In the genomic region with DNA sequence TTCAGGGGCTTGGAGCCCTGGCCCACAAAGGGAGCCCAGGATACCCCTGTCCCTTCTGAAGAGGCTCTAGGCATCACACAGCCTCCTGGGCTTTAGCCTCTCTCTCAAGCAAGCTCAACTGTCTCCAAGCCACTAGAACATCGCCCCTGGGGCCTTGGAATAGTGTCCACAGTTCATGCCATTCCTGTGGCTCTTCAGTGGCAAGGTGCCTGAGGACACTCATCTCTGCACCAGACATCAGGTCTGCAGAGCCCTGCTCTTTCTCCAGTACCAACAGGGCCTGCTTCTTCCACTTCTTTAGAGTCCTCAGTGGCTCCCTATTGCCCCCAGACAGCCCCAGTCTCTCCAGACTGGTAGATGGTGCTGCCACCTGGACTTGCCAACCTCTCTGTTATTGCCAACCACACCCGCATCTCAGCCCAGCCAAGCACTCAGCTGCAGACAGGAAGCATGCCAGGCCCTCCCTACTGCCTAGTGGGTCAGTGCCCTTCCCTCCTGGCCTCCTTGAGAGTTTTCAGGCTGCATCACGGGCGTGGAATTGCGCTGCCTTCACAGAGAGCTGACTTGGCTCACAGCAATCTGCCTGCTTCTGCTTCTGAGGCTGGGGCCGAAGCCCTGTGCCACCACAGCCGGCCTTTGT, we compare ENCODE assay signal across 9 mouse cellular contexts. TPM values are rescaled to one million over a fixed set of nuclear protein-coding genes. Genes with fewer than 3 reads are reported as not detected.
A peak's percentile ranks its signal among the peaks of the same experiment; 100 is the strongest.
DNase-seq lines count a peak whose midpoint lies in the region; ATAC-seq and TF ChIP-seq lines count a peak whose summit lies in the region.
"Had no signal": no experiment of that assay in that cellular context is flagged by ENCODE, and none has a peak within 500 bp of the region (broad histone marks: within the 10 kb centered on the region; RNA-seq: fewer than 3 reads in every experiment).

No protein-coding gene starts in this region.

- H3K4me2 ChIP-seq in hindbrain, postnatal 0 days (ENCODE audit: low read depth, low read length) = no peak overlapping the region
- H3K4me2 ChIP-seq in hindbrain, embryonic 14.5 days (replicated peaks) = no peak overlapping the region
- no peak overlapping the region for H3K4me2 ChIP-seq in limb, embryonic 15.5 days
- no peak overlapping the region for H3K4me2 ChIP-seq in neural tube, embryonic 15.5 days
- H3K4me2 ChIP-seq: embryonic facial prominence, embryonic 13.5 days had no signal

- H3K9ac ChIP-seq in hindbrain, postnatal 0 days (replicated peaks; ENCODE audit: low read length) = no peak overlapping the region
- H3K9ac ChIP-seq in hindbrain, embryonic 14.5 days = no peak overlapping the region
- no peak overlapping the region for H3K9ac ChIP-seq in limb, embryonic 15.5 days
- no peak overlapping the region for H3K9ac ChIP-seq in neural tube, embryonic 15.5 days (replicated peaks)
- H3K9ac ChIP-seq: embryonic facial prominence, embryonic 13.5 days had no signal

- no peak for TF ChIP-seq CTCF in hindbrain, postnatal 0 days (IDR thresholded peaks at IDR 0.05; ENCODE audit: low read depth)
- no peak for TF ChIP-seq CTCF in G1E (IDR thresholded peaks at IDR 0.05; ENCODE audit: low read depth, low read length)

- ATAC-seq in hindbrain, postnatal 0 days = no peak
- ATAC-seq in hindbrain, embryonic 14.5 days (ENCODE audit: low FRiP score) = no peak
- no peak for ATAC-seq in G1E (ENCODE audit: extremely low read depth, insufficient number of reproducible peaks, low FRiP score, poor library complexity, severe bottlenecking)
- no peak for ATAC-seq in limb, embryonic 15.5 days (ENCODE audit: insufficient number of reproducible peaks, low FRiP score, low TSS enrichment, low read depth)
- no peak for ATAC-seq in neural tube, embryonic 15.5 days (ENCODE audit: low FRiP score)
- ATAC-seq in frontal cortex, adult (ENCODE audit: low TSS enrichment) = no peak

- peak; percentile 37 for DNase-seq in hindbrain, postnatal 0 days (ENCODE audit: low spot score)
- no peak for DNase-seq in hindbrain, embryonic 14.5 days (ENCODE audit: low spot score)
- no peak for DNase-seq in G1E (ENCODE audit: low spot score)
- peak; percentile 56 for DNase-seq in adrenal gland, postnatal 25 days
- no peak for DNase-seq in left cerebral cortex, adult 8-10 months (ENCODE audit: low spot score in 2 of 2)

- H3K4me1 ChIP-seq in hindbrain, postnatal 0 days (ENCODE audit: insufficient read depth, low read length) = peaks cover 10% of the 10 kb centered on the region
- H3K4me1 ChIP-seq in hindbrain, embryonic 14.5 days (replicated peaks; ENCODE audit: control insufficient read depth, insufficient read depth, low read length) = no peaks in the 10 kb centered on the region
- peaks cover 98% of the 10 kb centered on the region for H3K4me1 ChIP-seq in G1E (ENCODE audit: insufficient read depth, low read depth, low read length)
- H3K4me1 ChIP-seq in limb, embryonic 15.5 days = peaks cover 24% of the 10 kb centered on the region
- peaks cover 9% of the 10 kb centered on the region; the same call in 1 of the 2 replicates for H3K4me1 ChIP-seq in neural tube, embryonic 15.5 days

- 49% methylated on average over 7 of the region's 7 CpGs for WGBS in hindbrain, postnatal 0 days
- WGBS in hindbrain, embryonic 14.5 days = 85% methylated on average over 7 of the region's 7 CpGs
- 78% methylated on average over 7 of the region's 7 CpGs for WGBS in limb, embryonic 15.5 days
- 79% methylated on average over 7 of the region's 7 CpGs for WGBS in neural tube, embryonic 15.5 days

- H3K4me3 ChIP-seq in hindbrain, postnatal 0 days (ENCODE audit: low read length) = no peak overlapping the region
- no peak overlapping the region for H3K4me3 ChIP-seq in hindbrain, embryonic 14.5 days (replicated peaks; ENCODE audit: low read length)
- peak overlapping the region; percentile 48; the same call in 1 of the 2 replicates for H3K4me3 ChIP-seq in G1E (ENCODE audit: low read depth, low read length)
- no peak overlapping the region for H3K4me3 ChIP-seq in limb, embryonic 15.5 days
- no peak overlapping the region for H3K4me3 ChIP-seq in neural tube, embryonic 15.5 days (replicated peaks)
- H3K4me3 ChIP-seq: embryonic facial prominence, embryonic 13.5 days had no signal

- H3K27ac ChIP-seq in hindbrain, postnatal 0 days = peak overlapping the region; percentile 4; the same call in 1 of the 2 replicates
- no peak overlapping the region for H3K27ac ChIP-seq in hindbrain, embryonic 14.5 days
- H3K27ac ChIP-seq in limb, embryonic 15.5 days = peak overlapping the region; percentile 33
- H3K27ac ChIP-seq in neural tube, embryonic 15.5 days (replicated peaks) = no peak overlapping the region
- H3K27ac ChIP-seq: embryonic facial prominence, embryonic 13.5 days had no signal

- H3K9me3 ChIP-seq in hindbrain, postnatal 0 days (ENCODE audit: low read length) = no peaks in the 10 kb centered on the region
- H3K9me3 ChIP-seq in hindbrain, embryonic 14.5 days (ENCODE audit: control insufficient read depth, low read length) = no peaks in the 10 kb centered on the region
- no peaks in the 10 kb centered on the region for H3K9me3 ChIP-seq in G1E (replicated peaks)
- H3K9me3 ChIP-seq in limb, embryonic 15.5 days = no peaks in the 10 kb centered on the region
- H3K9me3 ChIP-seq in neural tube, embryonic 15.5 days (replicated peaks) = no peaks in the 10 kb centered on the region
- H3K9me3 ChIP-seq: embryonic facial prominence, embryonic 13.5 days had no signal

- no peaks in the 10 kb centered on the region for H3K36me3 ChIP-seq in hindbrain, postnatal 0 days (ENCODE audit: insufficient read depth, low read length)
- H3K36me3 ChIP-seq in hindbrain, embryonic 14.5 days (replicated peaks; ENCODE audit: control insufficient read depth, insufficient read depth) = no peaks in the 10 kb centered on the region
- H3K36me3 ChIP-seq in G1E (replicated peaks) = peaks cover 85% of the 10 kb centered on the region
- no peaks in the 10 kb centered on the region for H3K36me3 ChIP-seq in limb, embryonic 15.5 days
- no peaks in the 10 kb centered on the region for H3K36me3 ChIP-seq in neural tube, embryonic 15.5 days
- H3K36me3 ChIP-seq: embryonic facial prominence, embryonic 13.5 days had no signal

- H3K27me3 ChIP-seq in hindbrain, postnatal 0 days (ENCODE audit: insufficient read depth, low read length) = no peaks in the 10 kb centered on the region
- H3K27me3 ChIP-seq in hindbrain, embryonic 14.5 days (ENCODE audit: control insufficient read depth, insufficient read depth, low read length) = no peaks in the 10 kb centered on the region
- H3K27me3 ChIP-seq in G1E (ENCODE audit: insufficient read depth, low read length) = no peaks in the 10 kb centered on the region
- H3K27me3 ChIP-seq in limb, embryonic 15.5 days = no peaks in the 10 kb centered on the region
- H3K27me3 ChIP-seq in neural tube, embryonic 15.5 days (replicated peaks) = no peaks in the 10 kb centered on the region
- H3K27me3 ChIP-seq: embryonic facial prominence, embryonic 13.5 days had no signal

RNA-seq across cellular contexts. Expression of a gene that starts 8.3 kb away (rescaled TPM):
- 13.3 and 14.3 TPM in 2 replicates for total RNA-seq in hindbrain, postnatal 0 days (2014; rRNA removed)
- 4.5 and 5.0 TPM in 2 replicates for polyA plus RNA-seq in hindbrain, postnatal 0 days (2015; fragmentation: Nextera tagmentation; extraction: Ambion mirVana)
- polyA plus RNA-seq in hindbrain, embryonic 14.5 days (2014; fragmentation: Nextera tagmentation; extraction: Ambion mirVana) = 3.9 and 4.6 TPM in 2 replicates
- total RNA-seq in G1E (2014; fragmentation: Nextera tagmentation) (21.1 and 23.5 TPM in 2 replicates), G1E (2017) (35.8 and 38.4 TPM in 2 replicates)
- 25.9 and 27.8 TPM in 2 replicates for polyA plus RNA-seq in G1E (2012)
- total RNA-seq in adrenal gland, postnatal 25 days (2021) = 100 and 101 TPM in 2 replicates
- polyA plus RNA-seq in limb, embryonic 15.5 days (2015; fragmentation: Nextera tagmentation; extraction: Ambion mirVana) = 11.4 and 11.9 TPM in 2 replicates
- polyA plus RNA-seq in neural tube, embryonic 15.5 days (2015; fragmentation: Nextera tagmentation; extraction: Ambion mirVana) = 5.3 and 7.1 TPM in 2 replicates
- 10 to 100 TPM in 1 of 4 experiments, 1 to 10 TPM in 3; 5.2 to 10.1 (median 8.0) TPM for total RNA-seq in left cerebral cortex, adult 8-10 months (2022)

RNA-seq across cellular contexts. Expression of a gene that starts 43.0 kb away (rescaled TPM):
- 0.52 TPM in 1 of 2 replicates, not detected in the other for total RNA-seq in hindbrain, postnatal 0 days (2014; rRNA removed)
- polyA plus RNA-seq in hindbrain, postnatal 0 days (2015; fragmentation: Nextera tagmentation; extraction: Ambion mirVana) = 0.29 and 0.40 TPM in 2 replicates
- polyA plus RNA-seq in hindbrain, embryonic 14.5 days (2014; fragmentation: Nextera tagmentation; extraction: Ambion mirVana) = 0.40 and 0.50 TPM in 2 replicates
- not detected in 2 replicates for total RNA-seq in G1E (2014; fragmentation: Nextera tagmentation)
- 0.16 and 0.23 TPM in 2 replicates for total RNA-seq in G1E (2017)
- 0.11 and 0.14 TPM in 2 replicates for polyA plus RNA-seq in G1E (2012)
- 0.43 TPM in 1 of 2 replicates, not detected in the other for total RNA-seq in adrenal gland, postnatal 25 days (2021)
- polyA plus RNA-seq in limb, embryonic 15.5 days (2015; fragmentation: Nextera tagmentation; extraction: Ambion mirVana) = 0.61 and 0.92 TPM in 2 replicates
- polyA plus RNA-seq in neural tube, embryonic 15.5 days (2015; fragmentation: Nextera tagmentation; extraction: Ambion mirVana) = 0.35 and 1.8 TPM in 2 replicates
- 1 to 10 TPM; 1.3 to 2.9 (median 2.1) TPM for total RNA-seq in left cerebral cortex, adult 8-10 months (2022)

Comparison
In these comparisons a context has a peak if more than half of its experiments do, and no peak if none do; other contexts are left out.
1. DNase-seq: peak in hindbrain, postnatal 0 days (single experiment) and adrenal gland, postnatal 25 days (single experiment); none in hindbrain, embryonic 14.5 days (single experiment), G1E (single experiment) and left cerebral cortex, adult 8-10 months (0 of 2).
2. H3K27ac ChIP-seq: peak in hindbrain, postnatal 0 days (single experiment) and limb, embryonic 15.5 days (single experiment); none in hindbrain, embryonic 14.5 days (single experiment) and neural tube, embryonic 15.5 days (single experiment).